Mouse (Mus musculus): ENCODE measurements around the gene Srcap.

DNA sequence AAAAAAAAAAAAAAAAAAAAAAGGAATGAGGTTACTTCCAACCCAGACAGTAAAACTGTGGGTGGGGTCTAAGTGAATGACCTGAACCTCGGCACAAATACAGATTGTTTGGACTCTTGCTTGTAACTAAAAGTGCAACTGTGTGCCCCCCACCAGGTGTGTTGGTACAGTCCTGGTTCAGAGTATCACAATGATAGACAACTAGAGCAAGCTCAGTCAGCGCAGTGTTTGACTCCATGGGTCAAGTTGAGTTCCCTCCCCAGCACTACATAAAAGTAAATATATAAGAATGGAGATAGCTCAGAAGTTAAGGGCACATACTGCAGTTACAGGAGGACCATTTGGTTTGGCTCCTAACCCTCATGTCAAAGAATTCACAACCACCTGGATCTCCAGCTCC lies 14.4 kb upstream of the Srcap start:
- no peak for TF ChIP-seq CTCF (IDR thresholded peaks at IDR 0.05; ENCODE audit: control insufficient read depth, insufficient read depth, insufficient read length)
- no peak for TF ChIP-seq MYOD1 (IDR thresholded peaks at IDR 0.05; ENCODE audit: control insufficient read depth, insufficient read length, low read depth)

Data from C2C12 (cell line).